Mouse (Mus musculus) stomach, embryonic 14.5 days (tissue): ENCODE data around the gene Dazl. TPM values are rescaled to one million over a fixed set of nuclear protein-coding genes. Genes with fewer than 3 reads are reported as not detected.

ENCODE experiments used
- ATAC-seq: fragments of 200-750 bp; cut with Nextera tagmentation; 2 replicates; pipeline ENCODE4 v1.8.0; 2017; ENCODE audit warnings: low read depth, moderate TSS enrichment; ENCODE audit not compliant: insufficient number of reproducible peaks, insufficient read depth, low FRiP score
- H3K27ac ChIP-seq: fragments of 300-500 bp; sonication (generic); 2 replicates; pipeline ENCODE4 v1.5.1; 2014; ENCODE audit warnings: mild to moderate bottlenecking, low read length, moderate library complexity, mixed read lengths
- H3K27me3 ChIP-seq: fragments of 300-500 bp; sonication (generic); 2 replicates; pipeline ENCODE4 v1.6.1; 2014; ENCODE audit warnings: low read length, control low read depth, mixed read lengths; ENCODE audit not compliant: control insufficient read depth, insufficient read depth
- H3K36me3 ChIP-seq: fragments of 300-500 bp; sonication (generic); 2 replicates; pipeline ENCODE4 v1.6.1; 2014; ENCODE audit warnings: mild to moderate bottlenecking, control low read depth, low read length, moderate library complexity, mixed read lengths; ENCODE audit not compliant: control insufficient read depth, insufficient read depth
- H3K4me1 ChIP-seq: fragments of 300-500 bp; sonication (generic); 2 replicates; pipeline ENCODE4 v1.6.1; 2014; ENCODE audit warnings: low read length, control low read depth, mixed read lengths; ENCODE audit not compliant: control insufficient read depth, insufficient read depth
- H3K4me2 ChIP-seq: fragments of 300-500 bp; sonication (generic); replicated peaks from 2 replicates; pipeline ENCODE4 v1.6.1; 2014; ENCODE audit warnings: low read depth, low read length, control low read depth
- H3K4me3 ChIP-seq: fragments of 300-500 bp; sonication (generic); 2 replicates; pipeline ENCODE4 v1.5.1; 2014; ENCODE audit warnings: low read depth, low read length, control low read depth
- H3K9ac ChIP-seq: fragments of 300-500 bp; sonication (generic); replicated peaks from 2 replicates; pipeline ENCODE4 v1.6.1; 2014; ENCODE audit warnings: low read depth, mild to moderate bottlenecking, control low read depth, low read length, moderate library complexity, mixed read lengths
- H3K9me3 ChIP-seq: fragments of 300-500 bp; sonication (generic); 2 replicates; pipeline ENCODE4 v1.6.1; 2016; ENCODE audit warnings: low read depth, low read length, control low read depth; ENCODE audit not compliant: control insufficient read depth
- WGBS: fragments of 180-500 bp; shearing (Covaris S2); extraction: QIAGEN DNeasy Blood & Tissue Kit; methylation state at CpG from one replicate; pipeline ENCODE4 v1.1.7; 2014; 5-methylcytosine and 5-hydroxymethylcytosine counted together
- polyA plus RNA-seq: library from polyadenylated mRNA; unstranded; fragments of >200 nt; fragmentation: Nextera tagmentation; extraction: Ambion mirVana; gene quantifications from 2 replicates; pipeline ENCODE4 v1.2.1, GENCODE M21; 2014

Gene Dazl
- polyA plus RNA-seq: 0.54 and 0.56 TPM in 2 replicates

DNA sequence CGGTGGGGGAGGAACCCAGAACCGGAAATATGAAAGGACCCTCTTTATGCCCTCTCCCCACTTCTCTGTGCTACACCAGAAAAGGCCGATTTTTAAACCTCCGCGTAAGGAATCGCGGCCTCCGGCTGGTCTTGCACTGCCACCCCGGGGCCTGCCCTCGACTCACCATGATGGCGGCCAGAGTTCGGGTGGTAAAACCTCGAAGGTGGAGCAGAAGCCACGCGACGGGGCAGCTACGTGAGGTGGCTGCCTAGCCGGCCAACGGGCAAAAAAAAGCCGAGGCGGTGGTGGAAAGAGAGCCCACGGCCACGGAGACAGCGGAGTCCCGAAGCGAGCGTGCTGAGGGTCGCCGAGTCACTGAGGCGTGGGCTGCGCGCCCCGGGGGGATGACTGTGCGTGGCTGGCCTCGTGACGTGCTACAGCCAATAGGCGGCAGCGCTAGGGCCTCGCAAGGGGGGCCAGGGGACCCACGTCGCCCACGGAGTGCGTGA, at the start of gene Dazl:
Gene Dazl (minus strand): TSS at position 396 of the 491 bp plus-strand sequence.
- H3K4me2 ChIP-seq: peak within 1 kb of the TSS; percentile 51
- H3K4me3 ChIP-seq: peak within 1 kb of the TSS; percentile 37
- peak within 1 kb of the TSS; percentile 62 for H3K27ac ChIP-seq
- H3K9me3 ChIP-seq: peaks cover 13% of the 10 kb centered on the region
- no peaks in the 10 kb centered on the region for H3K4me1 ChIP-seq
- H3K27me3 ChIP-seq: no peaks in the 10 kb centered on the region
- WGBS: 92% methylated on average over 43 of the region's 43 CpGs
- no peak within 1 kb of the TSS; the same call in 1 of the 2 replicates for H3K9ac ChIP-seq
- ATAC-seq: no peak
- no peaks in the 10 kb centered on the region for H3K36me3 ChIP-seq

DNA sequence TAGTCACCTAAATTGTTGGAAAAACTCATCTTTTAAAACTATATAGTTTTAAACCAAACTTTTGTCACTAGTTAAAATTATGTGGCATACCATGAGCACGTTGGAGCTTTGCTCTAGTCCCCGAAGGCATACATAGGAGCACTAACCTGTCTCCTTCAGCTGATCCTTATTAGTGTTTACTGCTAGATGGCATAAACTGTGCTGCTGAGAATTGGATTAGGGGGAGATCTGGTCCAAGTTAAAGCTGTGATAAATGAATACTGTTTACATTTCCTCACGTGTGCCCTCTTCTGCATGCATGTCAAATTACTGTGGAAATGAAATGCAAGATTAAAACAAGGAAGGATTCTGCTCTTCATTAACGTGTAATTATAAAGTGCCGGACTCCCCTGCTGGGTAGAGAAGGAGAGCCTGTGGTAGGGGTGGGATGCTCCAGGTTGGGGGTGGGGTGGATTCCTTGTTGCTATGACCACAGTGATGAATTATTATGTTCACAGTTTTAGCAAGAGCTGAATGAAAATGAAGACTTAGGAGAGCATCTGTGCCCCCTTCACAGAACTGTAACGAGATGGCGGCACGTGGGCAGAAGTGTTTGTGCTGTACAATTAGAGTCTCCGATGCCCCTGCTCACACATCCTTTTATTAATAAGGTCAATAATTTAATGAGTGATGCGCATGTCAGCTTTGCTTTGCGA, 48.6 kb upstream of the Dazl start:
- H3K27me3 ChIP-seq: no peaks in the 10 kb centered on the region
- 80% methylated on average over 11 of the region's 11 CpGs for WGBS
- H3K9ac ChIP-seq: no peak overlapping the region
- no peaks in the 10 kb centered on the region for H3K9me3 ChIP-seq
- no peak overlapping the region for H3K4me2 ChIP-seq
- ATAC-seq: no peak
- H3K4me3 ChIP-seq: no peak overlapping the region
- no peak overlapping the region for H3K27ac ChIP-seq
- no peaks in the 10 kb centered on the region for H3K4me1 ChIP-seq
- H3K36me3 ChIP-seq: no peaks in the 10 kb centered on the region

DNA sequence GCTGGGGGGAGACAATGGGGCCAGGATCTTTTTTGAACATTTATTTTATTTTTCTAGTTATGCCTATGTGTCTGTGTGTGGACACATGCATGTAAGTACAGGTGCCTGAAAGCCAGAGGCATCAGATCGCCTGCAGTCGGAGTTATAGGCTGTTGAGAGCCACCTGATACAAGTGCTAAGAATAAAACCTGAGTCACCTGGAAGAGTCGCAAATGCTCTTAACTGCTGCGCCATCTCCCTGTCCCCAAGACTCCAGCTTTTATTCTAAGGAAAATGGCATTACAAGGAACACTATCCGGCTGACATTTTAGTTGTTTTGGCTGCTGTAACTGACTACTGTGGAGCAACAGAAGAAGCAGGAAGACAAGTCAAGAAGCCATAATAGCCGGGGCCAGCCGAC, 45.5 kb upstream of the Dazl start:
- Histone ChIP-seq H3K9ac (no peak overlapping the region), H3K27ac (no peak overlapping the region), H3K36me3 (no peaks in the 10 kb centered on the region), H3K4me1 (no peaks in the 10 kb centered on the region), H3K4me3 (no peak overlapping the region), H3K27me3 (no peaks in the 10 kb centered on the region), H3K9me3 (no peaks in the 10 kb centered on the region), H3K4me2 (no peak overlapping the region)
- WGBS: 90% methylated on average over 7 of the region's 7 CpGs
- ATAC-seq: no peak

GRCm38 (mm10) chr17:50335776-50336175, 42.3 kb upstream of the Dazl start:
- Histone ChIP-seq H3K9ac (no peak overlapping the region), H3K4me1 (no peaks in the 10 kb centered on the region), H3K27ac (no peak overlapping the region), H3K9me3 (no peaks in the 10 kb centered on the region), H3K27me3 (no peaks in the 10 kb centered on the region), H3K4me2 (no peak overlapping the region), H3K36me3 (no peaks in the 10 kb centered on the region), H3K4me3 (no peak overlapping the region)
- no peak for ATAC-seq
- WGBS: 77% methylated on average over 2 of the region's 2 CpGs

- no peaks in the 10 kb centered on the region for H3K4me1 ChIP-seq
- no peaks in the 10 kb centered on the region for H3K9me3 ChIP-seq
- H3K4me2 ChIP-seq: no peak overlapping the region
- H3K9ac ChIP-seq: no peak overlapping the region
- H3K4me3 ChIP-seq: no peak overlapping the region
- H3K27ac ChIP-seq: no peak overlapping the region
- no peaks in the 10 kb centered on the region for H3K27me3 ChIP-seq
- H3K36me3 ChIP-seq: no peaks in the 10 kb centered on the region
- no peak for ATAC-seq
- WGBS: 67% methylated on average over 5 of the region's 5 CpGs
These were observed 41.3 kb upstream of the Dazl start for GRCm38 (mm10) chr17:50334694-50335093.

DNA sequence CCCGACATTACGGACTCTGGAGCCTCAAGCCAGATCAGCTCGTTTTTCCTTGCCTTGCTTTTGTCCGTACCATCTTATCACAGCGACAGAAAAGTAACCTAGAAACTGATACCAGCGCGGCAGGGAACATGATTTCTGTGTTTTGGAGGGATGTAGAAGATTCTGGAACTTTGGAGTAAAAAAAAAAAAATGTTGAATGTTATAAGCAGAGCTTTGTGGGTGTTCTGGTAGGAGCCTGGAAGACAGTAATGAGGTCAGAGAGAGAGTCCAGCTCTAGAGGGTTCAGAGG, 38.5 kb upstream of the Dazl start:
- Histone ChIP-seq H3K4me1 (no peaks in the 10 kb centered on the region), H3K4me2 (no peak overlapping the region), H3K9ac (no peak overlapping the region), H3K9me3 (no peaks in the 10 kb centered on the region), H3K36me3 (no peaks in the 10 kb centered on the region), H3K27me3 (no peaks in the 10 kb centered on the region), H3K27ac (no peak overlapping the region), H3K4me3 (no peak overlapping the region)
- no peak for ATAC-seq
- 82% methylated on average over 7 of the region's 7 CpGs for WGBS

DNA sequence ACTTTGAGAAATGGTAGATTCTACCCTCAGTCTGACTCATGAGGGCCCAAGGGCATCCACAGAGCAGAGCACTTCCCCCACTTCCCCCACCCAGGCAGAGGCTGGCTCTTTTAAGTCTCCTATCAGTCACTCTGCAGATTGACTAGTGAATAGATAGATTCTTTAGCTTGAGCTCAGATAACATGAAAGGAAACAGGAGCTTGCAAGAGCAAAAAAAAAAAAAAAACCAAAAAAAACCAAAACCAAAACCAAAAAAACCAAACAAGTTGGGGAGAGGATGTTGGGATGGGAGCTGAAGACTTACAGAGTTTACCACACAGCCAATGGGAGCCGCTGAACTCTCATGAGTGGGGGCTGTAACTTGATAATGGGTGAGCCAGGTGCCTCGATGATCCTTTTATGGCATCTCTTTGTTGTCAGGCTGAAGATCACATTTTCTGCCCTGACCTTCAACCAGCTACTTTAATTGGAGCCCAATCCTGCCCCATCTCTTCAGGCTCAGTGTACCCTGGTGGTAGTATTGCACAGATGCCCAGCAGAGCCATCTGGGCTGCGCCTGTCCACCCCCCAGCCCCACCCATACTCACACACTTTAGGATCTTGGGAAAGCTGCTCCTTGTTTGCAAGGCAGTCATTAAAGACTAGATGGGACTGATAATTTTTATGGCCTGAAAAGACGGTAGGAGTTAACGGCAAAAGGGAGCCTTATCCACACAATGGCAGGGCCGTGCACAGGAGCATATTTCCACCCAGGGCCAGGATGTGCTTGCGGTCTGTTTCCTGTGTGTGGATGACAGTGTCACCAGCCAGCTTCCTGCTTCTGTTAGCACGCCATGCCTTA, 38.0 kb upstream of the Dazl start:
- no peak; the same call in 1 of the 2 replicates for ATAC-seq
- no peaks in the 10 kb centered on the region for H3K36me3 ChIP-seq
- H3K9ac ChIP-seq: no peak overlapping the region
- no peak overlapping the region for H3K4me3 ChIP-seq
- H3K4me2 ChIP-seq: no peak overlapping the region
- H3K9me3 ChIP-seq: no peaks in the 10 kb centered on the region
- H3K4me1 ChIP-seq: no peaks in the 10 kb centered on the region
- H3K27ac ChIP-seq: no peak overlapping the region
- WGBS: 69% methylated on average over 8 of the region's 8 CpGs
- no peaks in the 10 kb centered on the region for H3K27me3 ChIP-seq

GRCm38 (mm10) chr17:50330245-50330644, 36.8 kb upstream of the Dazl start:
- H3K27ac ChIP-seq: no peak overlapping the region
- H3K9ac ChIP-seq: no peak overlapping the region
- no peaks in the 10 kb centered on the region for H3K27me3 ChIP-seq
- H3K36me3 ChIP-seq: no peaks in the 10 kb centered on the region
- H3K4me1 ChIP-seq: no peaks in the 10 kb centered on the region
- no peaks in the 10 kb centered on the region for H3K9me3 ChIP-seq
- WGBS: 64% methylated on average over 1 of the region's 1 CpGs
- no peak overlapping the region for H3K4me3 ChIP-seq
- ATAC-seq: no peak
- H3K4me2 ChIP-seq: no peak overlapping the region
